Mouse (Mus musculus) heart, postnatal 0 days (tissue): Measurements from ENCODE around the gene Six3.

ENCODE experiments used
- CTCF ChIP-seq: IDR thresholded peaks from 2 replicates; pipeline ENCODE4 v1.5.1; 2016; ENCODE audit warnings: antibody characterized with exemption, control low read depth, low read depth
- EP300 ChIP-seq: IDR thresholded peaks from 2 replicates; pipeline ENCODE4 v1.6.1; 2016; ENCODE audit warnings: antibody characterized with exemption, low read depth

DNA sequence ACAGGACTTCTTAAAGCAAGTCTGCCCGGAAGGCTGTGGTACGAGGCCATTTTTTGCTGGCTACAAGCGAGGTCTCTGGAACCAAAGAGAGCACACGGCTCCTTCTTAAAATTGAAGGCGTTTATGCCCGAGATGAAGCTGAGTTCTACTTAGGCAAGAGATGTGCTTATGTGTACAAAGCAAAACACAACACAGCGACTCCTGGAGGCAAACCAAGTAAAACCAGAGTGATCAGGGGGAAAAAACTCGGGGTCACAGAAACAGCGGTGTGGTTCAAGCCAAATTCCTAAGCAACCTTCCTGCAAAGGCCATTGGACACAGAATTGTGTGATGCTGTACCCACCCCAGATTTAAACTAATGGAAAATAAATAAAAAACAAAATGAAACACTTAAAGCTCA lies 13.9 kb upstream of the Six3 start:
- no peak for TF ChIP-seq EP300
- no peak for TF ChIP-seq CTCF
